Mouse (Mus musculus) midbrain, embryonic 12.5 days (tissue): ENCODE results near the gene Magee1. TPM values are rescaled to one million over a fixed set of nuclear protein-coding genes. Genes with fewer than 3 reads are reported as not detected.
"Not testable (repeated sequence)": the region's sequence is repeated elsewhere in the genome, so short reads cannot be mapped to it uniquely, and the experiment has no call there.

Experiments used
- ATAC-seq: fragments of 200-750 bp; cut with Nextera tagmentation; 2 replicates; pipeline ENCODE4 v1.8.0; 2017; ENCODE audit warnings: low read depth, moderate TSS enrichment, moderate library complexity; ENCODE audit not compliant: low FRiP score
- H3K27ac ChIP-seq: fragments of 300-500 bp; sonication (generic); replicated peaks from 2 replicates; pipeline ENCODE4 v1.5.1; 2016; ENCODE audit warnings: mild to moderate bottlenecking
- H3K27me3 ChIP-seq: fragments of 300-500 bp; sonication (generic); 2 replicates; pipeline ENCODE4 v1.6.1; 2016; ENCODE audit warnings: mild to moderate bottlenecking
- H3K36me3 ChIP-seq: fragments of 300-500 bp; sonication (generic); 2 replicates; pipeline ENCODE4 v1.6.1; 2016
- H3K4me1 ChIP-seq: fragments of 300-500 bp; sonication (generic); 2 replicates; pipeline ENCODE4 v1.6.1; 2016
- H3K4me2 ChIP-seq: fragments of 300-500 bp; sonication (generic); replicated peaks from 2 replicates; pipeline ENCODE4 v1.6.1; 2016; ENCODE audit warnings: mild to moderate bottlenecking, moderate library complexity
- H3K4me3 ChIP-seq: fragments of 300-500 bp; sonication (generic); 2 replicates; pipeline ENCODE4 v1.5.1; 2016; ENCODE audit warnings: mild to moderate bottlenecking
- H3K9ac ChIP-seq: fragments of 300-500 bp; sonication (generic); replicated peaks from 2 replicates; pipeline ENCODE4 v1.6.1; 2016; ENCODE audit warnings: mild to moderate bottlenecking, moderate library complexity
- H3K9me3 ChIP-seq: fragments of 300-500 bp; sonication (generic); 2 replicates; pipeline ENCODE4 v1.6.1; 2016; ENCODE audit warnings: mild to moderate bottlenecking
- WGBS: fragments of 180-500 bp; shearing (Covaris S2); methylation state at CpG from one replicate; pipeline ENCODE4 v1.1.7; 2016; 5-methylcytosine and 5-hydroxymethylcytosine counted together
- polyA plus RNA-seq: library from polyadenylated mRNA; unstranded; fragments of >200 nt; fragmentation: Nextera tagmentation; extraction: Ambion mirVana; gene quantifications from 2 replicates; pipeline ENCODE4 v1.2.1, GENCODE M21; 2016

The Magee1 gene
- polyA plus RNA-seq = 85.1 and 86.7 TPM in 2 replicates

GRCm38 (mm10) chrX:105120275-105121226, at the start of gene Magee1:
Gene Magee1 (plus strand): TSS chrX:105120378.
- peaks cover 64% of the 10 kb centered on the region for H3K27me3 ChIP-seq
- 0 out of 2 replicates have a peak, but pooled peaks cover 4% of the 10 kb centered on the region for H3K36me3 ChIP-seq
- peak; percentile 79 for ATAC-seq
- H3K9me3 ChIP-seq = no peaks in the 10 kb centered on the region
- WGBS = 18% methylated on average over 64 of the region's 65 CpGs
- no peaks in the 10 kb centered on the region for H3K4me1 ChIP-seq
- peak within 1 kb of the TSS; percentile 60 for H3K4me3 ChIP-seq
- peak within 1 kb of the TSS; percentile 74 for H3K27ac ChIP-seq
- H3K4me2 ChIP-seq = peak within 1 kb of the TSS; percentile 65
- H3K9ac ChIP-seq = peak within 1 kb of the TSS; percentile 76

DNA sequence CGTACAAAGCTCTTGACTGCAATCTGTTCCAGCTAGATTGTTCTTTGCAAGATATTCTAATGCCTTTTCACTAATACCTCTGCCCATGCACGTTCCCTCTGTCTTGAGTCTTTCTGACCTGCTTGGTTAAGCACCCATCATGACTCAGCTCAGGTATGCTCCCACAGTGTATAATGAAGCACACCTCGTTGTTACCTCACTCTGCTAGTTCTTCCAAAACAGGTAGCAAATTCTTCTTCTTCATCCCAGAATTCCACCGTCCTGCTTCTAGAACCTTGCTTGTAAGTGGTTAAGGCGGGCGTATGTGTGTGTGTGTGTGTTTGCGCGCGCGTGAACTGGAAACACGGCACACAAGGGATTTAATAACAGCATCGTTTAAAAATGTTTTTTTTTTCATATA, 41.0 kb upstream of the Magee1 start:
- no peaks in the 10 kb centered on the region for H3K9me3 ChIP-seq
- H3K4me3 ChIP-seq = peak overlapping the region; percentile 57
- H3K4me1 ChIP-seq = peaks cover 5% of the 10 kb centered on the region
- peak overlapping the region; percentile 39; the same call in 1 of the 2 replicates for H3K9ac ChIP-seq
- H3K27me3 ChIP-seq = no peaks in the 10 kb centered on the region
- H3K4me2 ChIP-seq = peak overlapping the region; percentile 62
- peak; percentile 80 for ATAC-seq
- no peak overlapping the region for H3K27ac ChIP-seq
- 9% methylated on average over 12 of the region's 12 CpGs for WGBS
- peaks cover under 1% of the 10 kb centered on the region; the same call in 1 of the 2 replicates for H3K36me3 ChIP-seq

- 3% methylated on average over 35 of the region's 35 CpGs for WGBS
- peak; percentile 99 for ATAC-seq
- no peak within 1 kb of the TSS for H3K27ac ChIP-seq
- peaks cover 3% of the 10 kb centered on the region; the same call in 1 of the 2 replicates for H3K36me3 ChIP-seq
- H3K9ac ChIP-seq = peak within 1 kb of the TSS; percentile 56
- peak within 1 kb of the TSS; percentile 57 for H3K4me3 ChIP-seq
- H3K4me1 ChIP-seq = peaks cover 5% of the 10 kb centered on the region
- peak within 1 kb of the TSS; percentile 62 for H3K4me2 ChIP-seq
- no peaks in the 10 kb centered on the region for H3K27me3 ChIP-seq
- H3K9me3 ChIP-seq = no peaks in the 10 kb centered on the region
Measured at GRCm38 (mm10) chrX:105079615-105080092, 40.5 kb upstream of the Magee1 start, which contains the start of gene Pbdc1. Gene Pbdc1 (plus strand): TSS chrX:105079756.

GRCm38 (mm10) chrX:105080096-105080495, 40.1 kb upstream of the Magee1 start:
- no peak for ATAC-seq
- peak overlapping the region; percentile 56 for H3K9ac ChIP-seq
- H3K27me3 ChIP-seq = no peaks in the 10 kb centered on the region
- peaks cover 5% of the 10 kb centered on the region for H3K4me1 ChIP-seq
- H3K9me3 ChIP-seq = no peaks in the 10 kb centered on the region
- H3K4me2 ChIP-seq = peak overlapping the region; percentile 62
- peak overlapping the region; percentile 57 for H3K4me3 ChIP-seq
- H3K27ac ChIP-seq = no peak overlapping the region
- peaks cover 3% of the 10 kb centered on the region; the same call in 1 of the 2 replicates for H3K36me3 ChIP-seq
- 14% methylated on average over 8 of the region's 8 CpGs for WGBS

- not testable (repeated sequence) for H3K9ac ChIP-seq, H3K4me1 ChIP-seq, H3K4me2 ChIP-seq, H3K9me3 ChIP-seq, ATAC-seq, H3K4me3 ChIP-seq, H3K36me3 ChIP-seq, H3K27me3 ChIP-seq, H3K27ac ChIP-seq
- WGBS = 89% methylated on average over 7 of the region's 7 CpGs
Measured at GRCm38 (mm10) chrX:105083013-105083412, 37.2 kb upstream of the Magee1 start.

- ATAC-seq = no peak
- Histone ChIP-seq H3K27me3 (peaks cover 7% of the 10 kb centered on the region), H3K4me2 (no peak overlapping the region), H3K4me1 (no peaks in the 10 kb centered on the region), H3K9me3 (no peaks in the 10 kb centered on the region), H3K9ac (no peak overlapping the region), H3K36me3 (no peaks in the 10 kb centered on the region), H3K4me3 (no peak overlapping the region), H3K27ac (no peak overlapping the region)
- 43% methylated on average over 5 of the region's 5 CpGs for WGBS
Measured at GRCm38 (mm10) chrX:105104175-105104574, 16.0 kb upstream of the Magee1 start.

- H3K9ac ChIP-seq = no peak overlapping the region
- ATAC-seq = no peak
- peaks cover 30% of the 10 kb centered on the region for H3K27me3 ChIP-seq
- H3K27ac ChIP-seq = no peak overlapping the region
- no peak overlapping the region for H3K4me2 ChIP-seq
- H3K36me3 ChIP-seq = no peaks in the 10 kb centered on the region
- H3K4me1 ChIP-seq = no peaks in the 10 kb centered on the region
- 87% methylated on average over 2 of the region's 2 CpGs for WGBS
- H3K4me3 ChIP-seq = no peak overlapping the region
- H3K9me3 ChIP-seq = no peaks in the 10 kb centered on the region
Measured at GRCm38 (mm10) chrX:105114994-105115393, 5.2 kb upstream of the Magee1 start.

- peak; percentile 90 for ATAC-seq
- 23% methylated on average over 36 of the region's 38 CpGs for WGBS
- Histone ChIP-seq H3K9me3 (no peaks in the 10 kb centered on the region), H3K27me3 (peaks cover 69% of the 10 kb centered on the region), H3K4me3 (peak overlapping the region; percentile 60), H3K9ac (peak overlapping the region; percentile 76), H3K36me3 (0 out of 2 replicates have a peak, but pooled peaks cover 4% of the 10 kb centered on the region), H3K4me2 (peak overlapping the region; percentile 65), H3K27ac (peak overlapping the region; percentile 74), H3K4me1 (no peaks in the 10 kb centered on the region)
Measured at GRCm38 (mm10) chrX:105121227-105121865, 1.2 kb downstream of the Magee1 start.

DNA sequence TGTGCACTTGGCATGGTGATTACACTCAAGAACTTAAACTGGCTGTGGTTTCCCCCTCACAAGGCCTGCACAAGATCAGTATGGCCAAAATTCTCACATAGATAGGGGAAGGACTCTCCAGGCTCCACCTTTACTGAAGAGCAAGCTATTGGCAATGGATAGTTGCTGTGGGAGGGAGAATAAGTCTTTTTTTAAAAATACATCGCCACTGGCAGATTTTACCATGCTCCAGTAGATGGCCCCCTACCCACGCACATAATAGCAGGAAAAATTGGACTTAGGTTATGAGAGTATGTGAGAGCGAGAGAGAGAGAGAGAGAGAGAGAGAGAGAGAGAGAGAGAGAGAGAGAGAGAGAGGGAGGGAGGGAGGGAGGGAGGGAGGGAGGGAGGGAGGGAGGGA, 4.7 kb downstream of the Magee1 start:
- H3K4me3 ChIP-seq = no peak overlapping the region
- WGBS = 39% methylated on average over 2 of the region's 3 CpGs

GRCm38 (mm10) chrX:105151872-105152461, 31.8 kb downstream of the Magee1 start:
- peaks cover 46% of the 10 kb centered on the region for H3K27me3 ChIP-seq
- H3K9me3 ChIP-seq = no peaks in the 10 kb centered on the region
- WGBS = 57% methylated on average over 22 of the region's 26 CpGs
- H3K4me1 ChIP-seq = no peaks in the 10 kb centered on the region
- ATAC-seq = peak; percentile 56; the same call in 1 of the 2 replicates
- peak overlapping the region; percentile 21; the same call in 1 of the 2 replicates for H3K4me3 ChIP-seq
- no peak overlapping the region for H3K9ac ChIP-seq
- H3K36me3 ChIP-seq = no peaks in the 10 kb centered on the region
- no peak overlapping the region for H3K27ac ChIP-seq
- H3K4me2 ChIP-seq = peak overlapping the region; percentile 32

More for the DNA sequence above, 4.7 kb downstream of the Magee1 start:
- H3K4me2 ChIP-seq = no peak overlapping the region
- H3K36me3 ChIP-seq = 0 out of 2 replicates have a peak, but pooled peaks cover 4% of the 10 kb centered on the region
- H3K27me3 ChIP-seq = peaks cover 49% of the 10 kb centered on the region
- ATAC-seq = no peak
- no peaks in the 10 kb centered on the region for H3K9me3 ChIP-seq
- no peaks in the 10 kb centered on the region for H3K4me1 ChIP-seq
- no peak overlapping the region for H3K9ac ChIP-seq
- no peak overlapping the region for H3K27ac ChIP-seq

DNA sequence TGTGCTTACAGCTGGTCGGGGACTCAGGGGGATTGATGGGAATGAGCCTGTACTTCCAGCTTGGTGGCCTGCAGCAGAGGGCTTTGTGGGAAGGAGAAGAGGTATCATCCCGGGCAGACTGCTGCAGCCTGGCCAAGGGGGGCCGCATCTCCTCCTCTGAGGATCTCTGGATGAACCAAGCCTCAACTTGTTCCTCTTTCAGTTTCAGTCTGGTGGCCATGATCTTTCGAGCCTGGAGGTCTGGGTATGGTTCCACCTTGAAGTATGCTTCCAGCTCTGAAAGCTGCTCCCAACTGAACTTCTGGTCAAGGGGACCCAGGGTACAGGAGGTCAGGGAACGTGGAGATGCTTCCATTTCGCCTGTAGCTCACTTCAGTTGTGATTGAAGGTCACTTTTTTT, 44.8 kb downstream of the Magee1 start:
- H3K9ac ChIP-seq, H3K4me3 ChIP-seq, ATAC-seq, H3K36me3 ChIP-seq, H3K27ac ChIP-seq, H3K4me1 ChIP-seq, H3K4me2 ChIP-seq, H3K9me3 ChIP-seq: not testable (repeated sequence)
- 76% methylated on average over 6 of the region's 6 CpGs for WGBS
- peaks cover 37% of the 10 kb centered on the region for H3K27me3 ChIP-seq
